Mouse (Mus musculus) kidney, adult 2 months (tissue): Measurements from ENCODE around the gene Gucy2d.

Source experiments
- CTCF ChIP-seq: fragments of 200-500 bp; conservative IDR thresholded peaks from 2 replicates; pipeline ENCODE4 v1.5.1; 2011; ENCODE audit warnings: low read depth, mild to moderate bottlenecking, control low read depth, low read length, moderate library complexity, mixed read lengths; ENCODE audit not compliant: insufficient read depth, insufficient read length
- POLR2A ChIP-seq: fragments of 200-500 bp; IDR thresholded peaks from one replicate; pipeline ENCODE4 v1.6.1; 2011; ENCODE audit warnings: low read depth, low read length, control low read depth

- TF ChIP-seq CTCF (no peak), POLR2A (no peak)
Observed at GRCm38 (mm10) chr7:98501078-98501477, 60.9 kb downstream of the Gucy2d start.
